Mouse (Mus musculus): ENCODE measurements around the gene Gpm6a.

DNA sequence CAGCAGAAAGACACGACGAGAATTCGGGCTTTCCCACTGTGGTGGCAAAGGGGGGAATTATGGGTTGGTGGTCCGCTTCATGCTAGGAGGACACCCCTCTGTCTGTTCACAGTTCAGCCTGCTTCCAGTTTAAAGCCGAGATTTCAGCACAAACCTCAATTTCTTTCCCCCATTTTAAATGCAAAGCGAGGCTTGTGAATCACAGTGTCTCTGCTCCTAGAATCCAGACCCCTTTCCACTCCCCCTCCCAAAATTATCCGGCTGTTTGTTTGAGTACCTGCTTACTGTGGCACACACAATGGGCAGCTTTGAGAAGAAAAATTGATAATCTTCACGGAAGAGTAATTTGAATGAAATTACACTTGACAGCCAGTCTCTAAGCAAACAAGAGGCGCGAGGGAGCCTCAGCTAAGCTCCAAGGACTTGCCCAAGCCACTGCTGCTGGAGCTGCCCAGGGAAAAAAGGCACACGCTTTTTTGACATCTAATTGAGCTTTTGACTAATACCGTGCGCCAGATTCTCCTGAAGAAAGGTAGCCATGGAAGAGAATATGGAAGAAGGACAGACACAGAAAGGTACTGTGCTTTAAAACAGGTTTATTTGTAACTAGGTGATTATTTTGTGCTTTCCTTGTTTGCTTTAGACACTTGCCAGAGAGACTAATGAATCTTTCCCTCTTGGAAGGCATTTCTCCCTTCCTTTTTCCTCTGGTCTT, at the start of gene Gpm6a:
- TF ChIP-seq EP300 (IDR thresholded peaks at IDR 0.05; ENCODE audit: low read depth): no peak
- no peak for TF ChIP-seq CTCF (IDR thresholded peaks at IDR 0.05; ENCODE audit: low read depth)

Data from liver, postnatal 0 days (tissue).